Mouse (Mus musculus): Measurements from ENCODE around the gene Lins1.

The Lins1 gene

DNA sequence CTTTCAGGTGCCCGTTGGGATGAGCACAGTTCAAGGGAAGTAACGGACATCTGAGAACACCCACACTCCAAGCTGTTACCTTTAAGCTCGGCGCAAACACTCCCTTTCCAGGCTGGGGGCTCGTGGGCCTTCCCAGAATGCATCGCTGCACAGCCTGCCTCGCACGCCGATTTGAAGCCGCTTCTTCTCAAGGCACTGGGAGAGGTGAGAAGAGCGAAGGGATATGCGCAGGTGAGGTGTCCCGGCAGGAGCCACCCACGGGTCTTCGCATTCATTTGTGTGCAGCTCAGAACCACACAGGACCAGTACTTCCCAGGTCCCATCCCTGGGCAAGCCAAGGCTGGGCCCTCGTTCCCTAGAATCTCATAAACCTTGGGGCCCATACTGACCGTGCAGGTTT, 43.7 kb downstream of the Lins1 start:
- no peak for DNase-seq

DNA sequence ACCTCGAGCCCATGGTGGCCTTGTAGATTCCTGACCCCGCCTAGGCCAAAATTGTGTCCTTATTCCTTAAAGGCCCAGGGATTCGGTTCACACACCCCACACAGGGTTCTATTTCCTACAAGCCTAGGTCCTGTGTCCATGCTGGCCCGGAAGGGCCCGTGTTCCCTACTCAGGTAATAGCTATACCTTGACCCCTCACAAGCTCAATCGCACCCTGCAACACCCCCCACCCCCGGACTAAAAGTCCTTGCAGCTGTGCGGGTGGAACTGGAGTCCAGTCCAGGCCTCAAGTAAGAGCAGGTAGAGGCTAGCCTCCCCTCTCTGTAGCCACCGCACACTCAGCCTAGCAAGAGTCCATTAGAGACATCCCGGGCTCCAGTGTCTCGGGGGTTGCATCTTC, 44.2 kb downstream of the Lins1 start:
- DNase-seq, result no peak

DNA sequence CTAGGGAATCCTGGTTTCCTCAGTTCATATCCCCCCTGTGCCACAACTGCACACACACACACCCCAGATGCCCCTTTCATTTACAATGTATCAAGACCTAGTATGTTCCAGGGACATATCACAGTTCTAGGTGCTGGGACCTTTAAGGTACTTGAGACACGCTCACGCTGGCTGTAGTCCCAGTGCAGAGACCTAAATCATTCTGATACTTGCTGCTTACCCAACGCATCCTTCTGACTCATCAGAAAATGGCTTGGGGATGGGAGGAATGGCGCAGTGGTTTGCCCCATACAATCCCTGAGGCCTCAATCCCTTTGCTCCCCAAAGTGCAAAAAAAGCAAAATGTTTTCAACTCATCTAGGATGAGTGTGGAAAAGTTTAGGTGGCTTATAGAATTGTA, 44.8 kb downstream of the Lins1 start:
- DNase-seq, result no peak

DNA sequence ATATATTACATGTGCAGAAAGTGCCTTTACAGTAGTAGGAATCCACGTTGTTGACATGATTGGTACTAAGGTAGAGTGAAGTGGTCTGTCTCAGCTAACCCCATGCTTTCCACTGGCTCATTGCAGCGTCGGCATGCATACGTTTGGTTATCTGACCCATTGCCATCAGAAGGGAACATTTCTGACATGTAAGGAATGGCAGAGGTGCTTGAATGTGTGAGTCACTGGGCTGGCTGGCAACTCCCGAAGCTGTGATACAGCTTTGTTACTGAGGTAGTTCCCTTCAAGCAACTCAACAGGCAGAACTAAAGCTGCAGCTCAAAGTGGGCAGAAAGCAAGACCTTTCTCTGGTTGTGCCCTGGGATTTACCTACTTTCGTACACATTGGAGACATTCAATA, 45.3 kb downstream of the Lins1 start:
- DNase-seq, result no peak

DNA sequence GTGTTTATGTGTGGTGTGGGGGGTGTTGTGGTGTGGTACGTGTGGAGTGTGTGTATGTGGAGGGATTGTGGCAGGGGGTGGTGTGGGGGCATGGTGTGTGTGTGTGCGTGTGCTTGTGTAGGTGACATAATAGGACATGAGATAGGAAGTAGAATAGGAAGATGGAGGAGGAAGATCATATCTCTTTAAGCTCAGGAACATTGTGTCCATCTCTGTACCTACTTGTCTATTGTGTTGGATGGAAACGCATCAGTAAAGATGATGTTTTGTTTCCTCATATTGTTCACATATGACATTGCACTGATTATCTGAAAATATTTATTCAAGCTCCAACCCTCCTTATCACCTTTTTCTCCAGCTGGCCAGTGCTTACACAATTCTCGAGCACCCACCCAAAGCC, 47.7 kb downstream of the Lins1 start:
- no peak for DNase-seq

DNA sequence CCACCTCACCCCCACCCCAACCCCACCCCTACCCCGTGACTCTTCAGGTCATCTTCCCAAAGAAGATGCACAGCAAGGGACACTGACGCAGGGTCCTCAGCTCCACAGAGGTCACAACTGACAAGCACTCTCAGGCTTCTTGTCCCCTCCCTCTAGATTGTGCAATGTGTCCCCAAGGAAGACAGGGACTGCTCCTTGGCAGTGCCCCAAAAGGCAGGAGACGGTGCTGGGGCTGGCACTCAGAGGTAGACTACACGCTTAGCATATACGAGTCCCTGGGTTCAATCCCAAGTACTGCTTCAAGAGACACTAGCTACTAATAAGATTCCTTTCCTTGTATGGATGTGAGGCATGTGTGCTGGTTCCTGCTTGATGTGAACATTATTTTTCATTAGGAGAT, 51.3 kb downstream of the Lins1 start:
- no peak for DNase-seq

DNA sequence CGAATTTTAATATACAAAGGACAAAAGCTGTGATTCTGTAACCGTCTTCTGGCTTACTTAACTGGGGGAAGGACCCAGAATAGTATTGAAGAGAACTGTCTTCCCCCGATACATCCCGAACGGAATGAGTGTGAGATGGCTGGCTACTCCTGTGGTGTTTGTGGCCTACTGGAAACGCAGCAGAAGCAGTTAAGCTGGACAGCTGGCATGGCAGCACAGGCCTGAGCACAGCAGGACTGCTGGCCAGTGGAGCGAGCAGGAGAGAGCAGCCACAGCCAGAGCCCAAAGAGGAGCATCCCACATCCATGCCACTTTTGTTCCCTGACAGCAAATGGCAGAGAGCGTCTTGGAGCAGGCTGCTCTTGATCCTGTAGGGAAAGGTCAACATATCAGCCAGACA, 51.7 kb downstream of the Lins1 start:
- DNase-seq, result no peak

DNA sequence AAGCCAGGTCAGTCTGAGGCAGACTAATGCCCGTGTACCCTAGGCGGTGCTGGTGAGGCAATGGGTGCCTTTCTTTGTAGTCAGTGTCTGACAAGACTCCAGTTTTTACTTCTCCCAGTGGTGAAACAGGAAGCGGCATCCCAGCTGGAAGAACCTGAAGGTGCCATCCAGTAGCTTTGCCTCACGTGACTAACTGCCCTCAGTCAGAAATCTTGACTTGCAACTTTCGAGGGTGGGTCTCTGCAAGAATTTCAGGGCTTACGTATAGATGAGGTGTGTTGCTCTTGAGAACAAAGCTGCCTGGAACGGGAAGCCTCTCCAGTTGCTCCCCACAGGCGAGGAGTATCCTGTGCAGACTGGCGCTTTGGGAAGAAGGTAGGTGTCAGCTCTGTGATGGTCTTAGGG, 53.7 kb downstream of the Lins1 start, which contains the start of gene Cers3:
Gene Cers3 (plus strand): TSS at position 128 of the 405 bp plus-strand sequence.
- no peak for DNase-seq

DNA sequence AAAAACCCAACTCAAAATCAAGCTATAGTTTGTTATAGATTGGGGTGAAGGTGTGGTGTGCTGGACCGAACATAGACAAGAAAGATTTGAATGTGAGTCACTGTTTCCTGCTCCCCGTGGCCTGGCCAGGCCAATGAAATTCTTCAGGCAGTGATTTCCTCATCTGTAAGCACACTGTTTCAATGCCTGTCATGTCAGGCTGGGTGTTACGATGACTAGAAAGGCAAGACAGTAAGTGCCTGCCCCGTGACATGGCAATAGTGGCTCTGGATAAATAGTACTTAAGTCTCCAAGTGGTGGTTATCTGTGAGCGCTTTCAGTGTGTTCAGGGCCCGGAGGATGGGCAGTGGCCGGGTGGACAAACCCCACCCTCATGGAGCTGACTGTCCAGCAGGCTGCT, 57.3 kb downstream of the Lins1 start:
- no peak for DNase-seq

DNA sequence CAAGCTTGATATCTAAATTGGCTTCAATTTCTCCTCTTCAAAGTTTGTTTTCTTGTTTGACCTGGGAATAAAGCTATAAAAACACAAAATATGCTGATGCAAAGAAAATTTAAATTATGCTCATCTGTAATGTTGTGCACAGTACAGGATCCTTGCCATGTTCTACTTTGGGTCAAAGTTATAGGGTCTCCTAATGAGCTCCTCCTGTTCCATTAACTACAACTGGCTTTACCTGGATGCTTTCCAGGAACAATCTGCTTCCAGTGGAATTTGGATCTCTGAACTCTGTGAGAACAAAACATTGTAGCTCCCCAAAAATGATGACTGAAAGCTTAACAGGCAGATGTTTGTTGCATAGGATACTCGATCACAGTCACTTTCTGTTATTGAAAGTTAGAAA, 60.3 kb downstream of the Lins1 start:
- no peak for DNase-seq

DNA sequence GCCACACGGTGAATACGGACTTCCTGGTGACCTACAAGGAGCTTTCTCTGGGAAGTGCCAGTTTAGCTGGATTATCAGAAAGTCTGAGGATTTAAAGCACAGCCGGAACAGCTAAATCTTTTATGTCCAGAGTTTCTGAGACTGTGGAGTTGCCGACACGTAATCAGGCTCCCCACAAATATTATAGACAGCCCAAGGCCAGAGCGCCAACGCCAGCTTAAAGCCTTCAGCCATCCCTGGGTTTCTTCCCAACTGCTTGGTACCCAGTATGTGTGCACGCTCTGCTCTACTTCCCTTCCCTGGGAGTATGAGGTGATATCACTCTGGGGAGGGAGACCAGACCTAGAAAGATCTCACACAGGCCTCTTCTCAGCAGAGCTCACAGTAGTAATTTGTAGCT, 64.1 kb downstream of the Lins1 start:
- DNase-seq, result no peak

DNA sequence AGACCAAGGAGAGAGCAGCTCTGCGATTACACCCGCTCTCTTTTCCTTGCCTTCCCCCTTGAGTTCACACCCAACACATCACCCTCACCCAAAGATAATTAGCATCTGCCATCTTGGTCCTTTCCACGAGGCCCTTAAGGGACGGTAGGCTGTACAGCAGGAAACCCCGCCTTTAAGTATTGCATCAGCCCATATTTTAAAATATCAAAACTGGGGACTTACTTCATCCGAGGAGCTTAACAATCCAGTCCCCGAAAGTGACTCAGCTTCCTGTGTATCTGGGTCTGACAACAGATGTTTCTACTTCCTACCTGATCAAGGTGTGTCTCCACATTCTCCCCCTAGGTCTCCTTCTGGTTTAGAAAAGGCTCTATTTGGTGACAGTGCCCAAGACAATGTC, 65.9 kb downstream of the Lins1 start:
- DNase-seq, result no peak

Data from kidney, postnatal 4 days (tissue).